Mouse (Mus musculus): ENCODE measurements around the gene Prkce.
A peak's percentile ranks its signal among the peaks of the same experiment; 100 is the strongest.

The Prkce gene

GRCm38 (mm10) chr17:86484087-86484737 is 316.6 kb downstream of the Prkce start:
- DNase-seq (ENCODE audit: low spot score), result peak; percentile 32

- no peak for DNase-seq (ENCODE audit: low spot score)
Measured at GRCm38 (mm10) chr17:86486657-86487056, 319.1 kb downstream of the Prkce start.

- no peak for DNase-seq (ENCODE audit: low spot score)
Measured at GRCm38 (mm10) chr17:86487450-86487849, 319.9 kb downstream of the Prkce start.

- DNase-seq (ENCODE audit: low spot score), result no peak
Measured at GRCm38 (mm10) chr17:86489827-86490226, 322.2 kb downstream of the Prkce start.

- no peak for DNase-seq (ENCODE audit: low spot score)
Measured at GRCm38 (mm10) chr17:86492376-86492775, 324.8 kb downstream of the Prkce start.

- no peak for DNase-seq (ENCODE audit: low spot score)
Measured at GRCm38 (mm10) chr17:86493891-86494420, 326.4 kb downstream of the Prkce start.

GRCm38 (mm10) chr17:86494494-86494893 is 326.9 kb downstream of the Prkce start:
- no peak for DNase-seq (ENCODE audit: low spot score)

- DNase-seq (ENCODE audit: low spot score), result no peak
Measured at GRCm38 (mm10) chr17:86494895-86495294, 327.3 kb downstream of the Prkce start.

GRCm38 (mm10) chr17:86496123-86496771 is 328.7 kb downstream of the Prkce start:
- no peak for DNase-seq (ENCODE audit: low spot score)

- DNase-seq (ENCODE audit: low spot score), result no peak
Measured at GRCm38 (mm10) chr17:86497302-86497701, 329.7 kb downstream of the Prkce start.

- no peak for DNase-seq (ENCODE audit: low spot score)
Measured at GRCm38 (mm10) chr17:86499359-86500045, 331.9 kb downstream of the Prkce start.

GRCm38 (mm10) chr17:86501393-86501792 is 333.8 kb downstream of the Prkce start:
- DNase-seq (ENCODE audit: low spot score), result no peak

GRCm38 (mm10) chr17:86503208-86503897 is 335.8 kb downstream of the Prkce start:
- DNase-seq (ENCODE audit: low spot score), result no peak

GRCm38 (mm10) chr17:86505183-86505631 is 337.6 kb downstream of the Prkce start, which contains the start of gene Gm10309:
Gene Gm10309, minus strand, starts transcription at chr17:86505232.
- DNase-seq (ENCODE audit: low spot score), result no peak

GRCm38 (mm10) chr17:86506881-86507280 is 339.3 kb downstream of the Prkce start:
- no peak for DNase-seq (ENCODE audit: low spot score)

GRCm38 (mm10) chr17:86507342-86508211 is 340.0 kb downstream of the Prkce start:
- DNase-seq (ENCODE audit: low spot score), result no peak

- no peak for DNase-seq (ENCODE audit: low spot score)
Measured at GRCm38 (mm10) chr17:86508212-86508490, 340.6 kb downstream of the Prkce start.

- no peak for DNase-seq (ENCODE audit: low spot score)
Measured at GRCm38 (mm10) chr17:86509871-86510270, 342.3 kb downstream of the Prkce start.

GRCm38 (mm10) chr17:86514974-86515620 is 347.5 kb downstream of the Prkce start:
- no peak for DNase-seq (ENCODE audit: low spot score)

- no peak for DNase-seq (ENCODE audit: low spot score)
Measured at GRCm38 (mm10) chr17:86516630-86517029, 349.0 kb downstream of the Prkce start.

GRCm38 (mm10) chr17:86518604-86519003 is 351.0 kb downstream of the Prkce start:
- DNase-seq (ENCODE audit: low spot score), result no peak
